Mouse (Mus musculus) embryonic fibroblast, embryonic 13.5 days (primary cell): ENCODE measurements around the gene Slc4a4.

ENCODE experiments used
- CTCF ChIP-seq: IDR thresholded peaks from 2 replicates; pipeline ENCODE4 v1.5.1; 2011; ENCODE audit warnings: mild to moderate bottlenecking, control low read depth, low read length, moderate library complexity, borderline replicate concordance; ENCODE audit not compliant: insufficient read depth
- POLR2A ChIP-seq: IDR thresholded peaks from 2 replicates; pipeline ENCODE4 v1.6.1; 2011; ENCODE audit warnings: low read depth, mild to moderate bottlenecking, control low read depth, low read length, moderate library complexity

DNA sequence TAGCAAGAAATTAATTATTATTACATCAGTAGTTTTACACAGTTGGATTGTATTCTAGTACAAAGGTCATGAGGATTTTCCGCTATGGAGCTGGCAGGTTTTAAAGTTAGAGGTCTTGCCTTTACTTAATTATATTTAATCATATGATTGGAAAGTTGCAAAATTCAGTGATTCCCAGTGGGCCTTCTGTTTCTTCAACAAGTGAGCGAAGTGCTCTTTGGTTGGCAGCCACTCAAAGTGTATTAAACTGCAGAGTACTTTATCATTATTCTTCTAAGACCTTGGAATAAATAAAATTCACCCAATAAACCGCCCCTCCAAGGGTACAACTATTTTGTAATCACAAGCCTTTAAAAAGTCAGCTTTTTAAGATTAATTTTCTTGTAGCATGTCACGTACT lies 146.6 kb downstream of the Slc4a4 start:
- TF ChIP-seq CTCF = no peak
- TF ChIP-seq POLR2A = no peak
